Mouse (Mus musculus) myocyte (in vitro differentiated cells): ENCODE data around the gene Hmga1. TPM values are rescaled to one million over a fixed set of nuclear protein-coding genes. Genes with fewer than 3 reads are reported as not detected.

ENCODE experiments used
- H3K27me3 ChIP-seq: one replicate; pipeline ENCODE4 v1.6.1; 2011; ENCODE audit not compliant: control insufficient read depth, insufficient read depth, insufficient read length
- H3K36me3 ChIP-seq: one replicate; pipeline ENCODE4 v1.6.1; 2011; ENCODE audit not compliant: control insufficient read depth, insufficient read depth
- H3K4me2 ChIP-seq: one replicate; pipeline ENCODE4 v1.6.1; 2011; ENCODE audit warnings: low read depth, control low read depth
- H3K4me3 ChIP-seq: one replicate; pipeline ENCODE4 v1.5.1; 2011; ENCODE audit warnings: mild to moderate bottlenecking, control low read depth, moderate library complexity
- H3K79me2 ChIP-seq: one replicate; pipeline ENCODE4 v1.6.1; 2011; ENCODE audit not compliant: control insufficient read depth, insufficient read depth
- H3ac ChIP-seq: one replicate; pipeline ENCODE4 v1.6.1; 2011; ENCODE audit not compliant: control insufficient read depth, insufficient read length
- CEBPB ChIP-seq: IDR thresholded peaks from 2 replicates; pipeline ENCODE4 v1.6.1; 2011; ENCODE audit warnings: mild to moderate bottlenecking, moderate library complexity; ENCODE audit not compliant: poor library complexity, insufficient read depth, severe bottlenecking
- E2F4 ChIP-seq: IDR thresholded peaks from one replicate; pipeline ENCODE4 v1.6.1; 2011; ENCODE audit warnings: mild to moderate bottlenecking, control low read depth, moderate library complexity; ENCODE audit not compliant: insufficient read depth
- MAX ChIP-seq: IDR thresholded peaks from one replicate; pipeline ENCODE4 v1.6.1; 2011; ENCODE audit warnings: low read depth, mild to moderate bottlenecking, control low read depth
- MYOD1 ChIP-seq, 3 experiments: IDR thresholded peaks; one replicate each; pipeline ENCODE4 v1.6.1; 2011; ENCODE audit warnings: control low read depth in 2 of 3, low read depth in 2 of 3, mild to moderate bottlenecking in 2 of 3, moderate library complexity in 1 of 3; ENCODE audit not compliant: insufficient read length in 2 of 3, control insufficient read depth in 1 of 3
- MYOG ChIP-seq, 3 experiments: IDR thresholded peaks; one replicate each; pipeline ENCODE4 v1.6.1; 2011; ENCODE audit warnings: control low read depth in 2 of 3, low read depth in 2 of 3, mild to moderate bottlenecking in 2 of 3; ENCODE audit not compliant: insufficient read length in 2 of 3, control insufficient read depth in 1 of 3, insufficient read depth in 1 of 3
- POLR2A ChIP-seq: IDR thresholded peaks from one replicate; pipeline ENCODE4 v1.6.1; 2011; ENCODE audit warnings: low read depth, mild to moderate bottlenecking, control low read depth, moderate library complexity; ENCODE audit not compliant: insufficient read length
- POLR2AphosphoS2 ChIP-seq: IDR thresholded peaks from one replicate; pipeline ENCODE4 v1.6.1; 2011; ENCODE audit warnings: low read depth, control low read depth; ENCODE audit not compliant: insufficient read length
- REST ChIP-seq: IDR thresholded peaks from one replicate; pipeline ENCODE4 v1.6.1; 2011; ENCODE audit warnings: mild to moderate bottlenecking, control low read depth, moderate library complexity; ENCODE audit not compliant: insufficient read depth, insufficient read length
- SRF ChIP-seq: IDR thresholded peaks from one replicate; pipeline ENCODE4 v1.6.1; 2011; ENCODE audit warnings: low read depth; ENCODE audit not compliant: control insufficient read depth, insufficient read length
- TCF12 ChIP-seq: IDR thresholded peaks from one replicate; pipeline ENCODE4 v1.6.1; 2011; ENCODE audit warnings: mild to moderate bottlenecking, control low read depth; ENCODE audit not compliant: poor library complexity, insufficient read depth, severe bottlenecking
- TCF3 ChIP-seq: IDR thresholded peaks from one replicate; pipeline ENCODE4 v1.6.1; 2011; ENCODE audit warnings: low read depth, control low read depth; ENCODE audit not compliant: insufficient read length
- USF1 ChIP-seq: IDR thresholded peaks from one replicate; pipeline ENCODE4 v1.6.1; 2011; ENCODE audit warnings: low read depth, mild to moderate bottlenecking, control low read depth, moderate library complexity
- polyA plus RNA-seq: library from polyadenylated mRNA; unstranded; fragments of >200 nt; fragmentation: generic; extraction: Trizol; gene quantifications from one replicate; pipeline ENCODE4 v1.2.1, GENCODE M21; 2012; ENCODE audit warnings: missing spikeins

Hmga1 gene
- polyA plus RNA-seq, 1 experiment: 60.9 TPM

- H3K4me2 ChIP-seq: no peak overlapping the region
- no peak overlapping the region for H3ac ChIP-seq
- no peak overlapping the region for H3K4me3 ChIP-seq
- H3K79me2 ChIP-seq: no peaks in the 10 kb centered on the region
- no peaks in the 10 kb centered on the region for H3K36me3 ChIP-seq
- no peaks in the 10 kb centered on the region for H3K27me3 ChIP-seq
- no peak for TF ChIP-seq POLR2AphosphoS2
- no peak for TF ChIP-seq TCF12
- TF ChIP-seq MYOG (IDR thresholded peaks at IDR 0.05; ENCODE audit: control insufficient read depth in 1 of 3, insufficient read depth in 1 of 3, insufficient read length in 2 of 3, low read depth in 2 of 3): no peak
- TF ChIP-seq MYOD1 (IDR thresholded peaks at IDR 0.05; ENCODE audit: control insufficient read depth in 1 of 3, insufficient read length in 2 of 3, low read depth in 2 of 3): no peak
Measured at GRCm38 (mm10) chr17:27568228-27568627, 11.9 kb downstream of the Hmga1 start.

- no peaks in the 10 kb centered on the region for H3K79me2 ChIP-seq
- TF ChIP-seq TCF3 (no peak), USF1 (no peak), CEBPB (no peak), E2F4 (no peak)
- H3K27me3 ChIP-seq: no peaks in the 10 kb centered on the region
- no peak overlapping the region for H3ac ChIP-seq
- H3K36me3 ChIP-seq: peaks cover 3% of the 10 kb centered on the region
- H3K4me3 ChIP-seq: no peak overlapping the region
- no peak overlapping the region for H3K4me2 ChIP-seq
Measured at GRCm38 (mm10) chr17:27571315-27571714, 15.0 kb downstream of the Hmga1 start.

- H3K27me3 ChIP-seq: no peaks in the 10 kb centered on the region
- no peak overlapping the region for H3ac ChIP-seq
- peaks cover 3% of the 10 kb centered on the region for H3K36me3 ChIP-seq
- no peak overlapping the region for H3K4me3 ChIP-seq
- TF ChIP-seq SRF (no peak), POLR2AphosphoS2 (peak; percentile 38)
- H3K79me2 ChIP-seq: no peaks in the 10 kb centered on the region
- no peak overlapping the region for H3K4me2 ChIP-seq
Measured at GRCm38 (mm10) chr17:27573772-27574320, 17.5 kb downstream of the Hmga1 start.

GRCm38 (mm10) chr17:27574470-27575115 lies 18.3 kb downstream of the Hmga1 start:
- no peak overlapping the region for H3K4me3 ChIP-seq
- H3ac ChIP-seq: no peak overlapping the region
- H3K4me2 ChIP-seq: no peak overlapping the region
- no peak for TF ChIP-seq USF1
- no peaks in the 10 kb centered on the region for H3K79me2 ChIP-seq
- H3K36me3 ChIP-seq: peaks cover 5% of the 10 kb centered on the region
- H3K27me3 ChIP-seq: no peaks in the 10 kb centered on the region

- H3K4me2 ChIP-seq: no peak overlapping the region
- H3ac ChIP-seq: no peak overlapping the region
- no peaks in the 10 kb centered on the region for H3K27me3 ChIP-seq
- no peak overlapping the region for H3K4me3 ChIP-seq
- TF ChIP-seq SRF: no peak
- TF ChIP-seq TCF12: no peak
- no peak for TF ChIP-seq REST
- no peak for TF ChIP-seq E2F4
- TF ChIP-seq USF1: no peak
- TF ChIP-seq POLR2AphosphoS2: no peak
- TF ChIP-seq TCF3: no peak
- no peak for TF ChIP-seq POLR2A
- TF ChIP-seq CEBPB: no peak
- TF ChIP-seq MYOG (IDR thresholded peaks at IDR 0.05; ENCODE audit: control insufficient read depth in 1 of 3, insufficient read depth in 1 of 3, insufficient read length in 2 of 3, low read depth in 2 of 3): no peak
- no peak for TF ChIP-seq MAX
- TF ChIP-seq MYOD1 (IDR thresholded peaks at IDR 0.05; ENCODE audit: control insufficient read depth in 1 of 3, insufficient read length in 2 of 3, low read depth in 2 of 3): no peak
- H3K36me3 ChIP-seq: peaks cover 5% of the 10 kb centered on the region
- no peaks in the 10 kb centered on the region for H3K79me2 ChIP-seq
Measured at GRCm38 (mm10) chr17:27575116-27575776, 18.9 kb downstream of the Hmga1 start.

GRCm38 (mm10) chr17:27576056-27576455 lies 19.8 kb downstream of the Hmga1 start:
- TF ChIP-seq USF1 (no peak), MAX (no peak), REST (no peak), MYOG (IDR thresholded peaks at IDR 0.05; ENCODE audit: control insufficient read depth in 1 of 3, insufficient read depth in 1 of 3, insufficient read length in 2 of 3, low read depth in 2 of 3) (no peak), TCF3 (no peak), MYOD1 (IDR thresholded peaks at IDR 0.05; ENCODE audit: control insufficient read depth in 1 of 3, insufficient read length in 2 of 3, low read depth in 2 of 3) (no peak), TCF12 (no peak), E2F4 (no peak), POLR2AphosphoS2 (no peak), SRF (no peak), CEBPB (no peak)
- no peak overlapping the region for H3ac ChIP-seq
- no peak overlapping the region for H3K4me3 ChIP-seq
- no peaks in the 10 kb centered on the region for H3K27me3 ChIP-seq
- peaks cover 5% of the 10 kb centered on the region for H3K36me3 ChIP-seq
- no peaks in the 10 kb centered on the region for H3K79me2 ChIP-seq
- no peak overlapping the region for H3K4me2 ChIP-seq
